8 mouse cellular contexts compared by ENCODE assay signal in the genomic region with DNA sequence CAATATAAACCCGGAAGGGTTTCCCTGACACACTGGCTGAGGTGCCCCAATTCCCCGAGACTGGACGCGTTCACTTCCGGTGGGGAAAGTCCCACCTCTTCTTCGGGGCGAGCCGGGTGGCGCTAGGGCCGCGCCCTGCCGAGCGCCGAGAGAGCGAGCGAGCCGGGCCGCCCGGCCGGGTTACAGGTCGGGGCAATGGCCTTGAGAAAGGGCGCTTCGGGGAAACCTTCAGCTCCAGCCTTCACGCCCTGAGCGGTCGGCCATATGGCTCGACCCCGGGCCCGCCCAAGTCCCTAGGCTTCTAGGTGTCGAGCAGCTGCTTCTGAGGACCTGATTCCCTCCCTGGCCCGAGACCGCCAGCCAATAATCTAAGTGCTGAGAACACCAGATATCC. TPM values are rescaled to one million over a fixed set of nuclear protein-coding genes. Genes with fewer than 3 reads are reported as not detected.
DNase-seq lines count a peak whose midpoint lies in the region; ATAC-seq lines count a peak whose summit lies in the region.

No protein-coding gene starts in this region.

- peak overlapping the region; percentile 60 for H3K4me2 ChIP-seq in embryonic facial prominence, embryonic 13.5 days

- peak; percentile 78 to 79 for DNase-seq in B cell, adult 2 months
- peak; percentile 80 to 82 for DNase-seq in adrenal gland, postnatal 36 days
- peak; percentile 63 for DNase-seq in heart, adult 8-10 months (ENCODE audit: low spot score)
- DNase-seq in kidney, adult 9 months: peak; percentile 76
- DNase-seq in liver: peak; percentile 82
- peak; percentile 33 to 60 for DNase-seq in monocyte, adult 2 months (ENCODE audit: low read depth in 1 of 2, low spot score in 2 of 2)
- peak; percentile 74 to 86 for DNase-seq in spleen, postnatal 4 days (ENCODE audit: low spot score in 2 of 2)

- H3K9me3 ChIP-seq in embryonic facial prominence, embryonic 13.5 days: no peaks in the 10 kb centered on the region

- ATAC-seq in embryonic facial prominence, embryonic 13.5 days (ENCODE audit: insufficient number of reproducible peaks, insufficient read depth, low FRiP score, low TSS enrichment, low read depth): peak; percentile 77

- WGBS in embryonic facial prominence, embryonic 13.5 days: 32% methylated on average over 30 of the region's 32 CpGs

- H3K4me3 ChIP-seq in embryonic facial prominence, embryonic 13.5 days: peak overlapping the region; percentile 53

- H3K36me3 ChIP-seq in embryonic facial prominence, embryonic 13.5 days: no peaks in the 10 kb centered on the region

- H3K27ac ChIP-seq in embryonic facial prominence, embryonic 13.5 days: peak overlapping the region; percentile 95

- H3K4me1 ChIP-seq in embryonic facial prominence, embryonic 13.5 days: no peaks in the 10 kb centered on the region

- no peaks in the 10 kb centered on the region for H3K27me3 ChIP-seq in embryonic facial prominence, embryonic 13.5 days

- H3K9ac ChIP-seq in embryonic facial prominence, embryonic 13.5 days: peak overlapping the region; percentile 83

RNA-seq across cellular contexts. Expression of gene Rap2c, which starts 1.0 kb away (rescaled TPM):
- total RNA-seq in adrenal gland, postnatal 36 days (2021): 10 to 100 TPM; 27.0 to 28.5 TPM
- 29.1 and 32.5 TPM in 2 replicates for polyA plus RNA-seq in embryonic facial prominence, embryonic 13.5 days (2015; fragmentation: Nextera tagmentation; extraction: Ambion mirVana)
- 10 to 100 TPM; 17.9 to 25.3 (median 22.0) TPM for total RNA-seq in heart, adult 8-10 months (2022)

Comparison
In these comparisons a context has a peak if more than half of its experiments do, and no peak if none do; other contexts are left out.
1. Peak in every context shown above with its lines: DNase-seq, ATAC-seq, H3K4me3 ChIP-seq and H3K27ac ChIP-seq.